Mouse (Mus musculus) MEL-GATA-1-ER (cell line): Measurements from ENCODE around the gene Ccdc185.

Experiments
- DNase-seq: peaks from one replicate; pipeline ENCODE4 v3.0.0-alpha.2; 2012; ENCODE audit warnings: low read depth; ENCODE audit errors: extremely low read depth

Gene Ccdc185

GRCm38 (mm10) chr1:182747834-182748233 is 1.1 kb downstream of the Ccdc185 start:
- no peak for DNase-seq

DNA sequence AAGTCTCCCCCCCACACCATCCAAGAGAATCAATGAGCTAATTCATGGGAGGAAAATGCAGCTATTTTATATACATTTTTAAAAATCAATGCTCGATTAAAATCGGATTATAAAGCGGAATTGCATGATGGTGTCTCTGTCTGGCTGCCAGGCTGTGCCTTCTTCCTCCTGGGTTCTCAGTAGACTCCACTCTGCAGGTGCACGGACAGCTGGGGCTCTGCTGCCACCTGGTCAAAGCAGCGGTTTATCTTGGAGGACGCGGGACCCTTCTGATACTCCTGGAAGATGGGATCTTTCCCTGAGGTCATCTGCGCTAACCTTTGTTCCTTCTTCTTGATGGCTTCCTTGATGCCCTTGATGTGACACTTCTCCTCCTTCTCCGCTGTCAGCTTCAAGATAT is 1.9 kb downstream of the Ccdc185 start:
- no peak for DNase-seq

DNA sequence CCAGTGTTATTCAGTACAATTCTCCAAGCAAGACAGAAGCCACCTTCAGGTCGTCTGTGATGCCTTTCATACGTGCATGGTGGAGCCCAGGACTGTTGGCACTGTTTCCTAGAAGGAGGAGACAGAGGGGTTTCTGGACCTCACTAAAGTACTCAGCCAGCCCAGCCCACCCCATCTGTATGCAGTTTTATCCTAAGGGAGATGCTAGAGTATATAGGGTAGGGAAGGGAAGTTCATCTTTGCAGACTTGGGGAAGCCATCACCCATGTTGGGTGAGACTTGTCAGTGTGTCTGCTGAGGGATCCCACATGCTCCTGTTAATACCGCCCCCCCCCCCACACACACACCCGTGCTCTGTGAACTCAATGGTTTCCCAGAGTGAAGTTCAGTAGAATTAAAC is 13.1 kb downstream of the Ccdc185 start:
- DNase-seq = no peak

- no peak for DNase-seq
Measured at GRCm38 (mm10) chr1:182732695-182733094, 16.3 kb downstream of the Ccdc185 start.

DNA sequence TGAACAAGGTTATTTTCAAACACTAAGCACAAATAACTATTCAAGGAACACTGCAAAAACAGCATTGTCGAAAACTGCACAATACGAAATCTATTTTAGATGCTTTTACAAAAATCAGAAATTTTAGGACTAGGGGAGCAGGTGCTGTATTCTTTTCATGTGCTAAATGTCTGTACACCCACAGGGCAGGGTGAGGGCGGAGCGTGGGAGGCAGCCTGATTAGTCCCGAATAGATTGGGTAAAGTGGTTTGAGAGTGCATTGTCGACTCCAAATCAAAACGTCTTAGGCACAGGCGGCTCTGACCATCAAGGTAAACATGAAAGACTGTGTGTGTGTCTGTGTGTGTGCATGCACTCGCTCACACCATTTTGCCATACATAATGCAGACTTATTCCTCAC is 20.0 kb downstream of the Ccdc185 start:
- no peak for DNase-seq

- no peak for DNase-seq
Measured at GRCm38 (mm10) chr1:182727541-182727940, 21.4 kb downstream of the Ccdc185 start.

DNA sequence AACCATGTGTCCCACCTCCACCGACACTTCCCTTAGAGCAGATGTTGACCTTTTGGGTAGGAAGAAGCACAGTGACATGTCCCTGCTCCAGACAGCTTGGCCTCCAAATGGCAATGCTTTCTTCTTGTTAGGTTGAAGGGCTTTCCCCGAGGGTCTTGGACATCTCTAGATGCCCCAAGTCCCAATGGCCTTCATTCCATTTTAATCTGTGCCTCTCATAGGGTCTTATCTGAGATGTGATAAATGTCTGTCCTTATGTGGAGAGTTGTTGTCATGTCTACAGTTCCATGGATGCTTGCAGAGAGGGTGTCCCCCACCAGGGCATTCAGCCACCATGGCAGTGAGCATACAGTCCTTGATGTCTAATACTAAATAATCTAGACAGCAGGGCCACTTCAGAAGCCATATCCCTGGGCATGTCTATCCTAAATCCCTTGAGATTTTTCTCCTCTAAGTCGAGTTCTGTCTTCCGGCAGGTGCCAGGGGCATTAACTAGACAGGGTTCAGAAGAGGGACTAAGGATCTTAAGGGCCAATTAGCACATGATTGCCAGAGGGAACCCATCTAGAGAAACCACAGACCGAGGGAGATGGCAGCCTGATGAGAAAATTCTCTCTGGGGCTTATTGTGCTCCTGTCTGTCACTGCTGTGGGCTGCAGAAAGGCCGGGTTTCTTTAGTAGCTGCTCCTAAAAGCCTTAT is 34.6 kb downstream of the Ccdc185 start:
- DNase-seq = no peak

- no peak for DNase-seq
Measured at GRCm38 (mm10) chr1:182711360-182711933, 37.5 kb downstream of the Ccdc185 start.

- no peak for DNase-seq
Measured at GRCm38 (mm10) chr1:182707459-182707858, 41.5 kb downstream of the Ccdc185 start.

DNA sequence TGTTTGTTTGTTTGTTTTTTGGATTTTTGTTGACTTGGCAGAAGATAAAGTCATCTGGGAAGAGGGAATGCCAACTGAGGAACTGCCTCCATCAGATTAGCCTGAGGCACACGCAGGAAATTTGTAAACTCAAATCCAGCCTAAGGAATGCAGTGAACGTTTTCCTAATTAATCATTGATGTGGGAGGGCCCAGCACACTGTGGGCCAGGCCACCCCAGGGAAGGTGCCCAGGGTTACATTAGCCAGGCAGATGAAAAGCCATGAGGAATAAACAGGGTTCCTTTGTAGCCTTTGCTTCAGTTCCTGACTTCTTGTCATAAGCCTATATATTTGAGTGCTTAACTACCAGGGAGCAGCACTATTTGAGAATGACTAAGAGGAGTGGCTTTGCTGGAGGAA is 44.1 kb downstream of the Ccdc185 start:
- DNase-seq = no peak

DNA sequence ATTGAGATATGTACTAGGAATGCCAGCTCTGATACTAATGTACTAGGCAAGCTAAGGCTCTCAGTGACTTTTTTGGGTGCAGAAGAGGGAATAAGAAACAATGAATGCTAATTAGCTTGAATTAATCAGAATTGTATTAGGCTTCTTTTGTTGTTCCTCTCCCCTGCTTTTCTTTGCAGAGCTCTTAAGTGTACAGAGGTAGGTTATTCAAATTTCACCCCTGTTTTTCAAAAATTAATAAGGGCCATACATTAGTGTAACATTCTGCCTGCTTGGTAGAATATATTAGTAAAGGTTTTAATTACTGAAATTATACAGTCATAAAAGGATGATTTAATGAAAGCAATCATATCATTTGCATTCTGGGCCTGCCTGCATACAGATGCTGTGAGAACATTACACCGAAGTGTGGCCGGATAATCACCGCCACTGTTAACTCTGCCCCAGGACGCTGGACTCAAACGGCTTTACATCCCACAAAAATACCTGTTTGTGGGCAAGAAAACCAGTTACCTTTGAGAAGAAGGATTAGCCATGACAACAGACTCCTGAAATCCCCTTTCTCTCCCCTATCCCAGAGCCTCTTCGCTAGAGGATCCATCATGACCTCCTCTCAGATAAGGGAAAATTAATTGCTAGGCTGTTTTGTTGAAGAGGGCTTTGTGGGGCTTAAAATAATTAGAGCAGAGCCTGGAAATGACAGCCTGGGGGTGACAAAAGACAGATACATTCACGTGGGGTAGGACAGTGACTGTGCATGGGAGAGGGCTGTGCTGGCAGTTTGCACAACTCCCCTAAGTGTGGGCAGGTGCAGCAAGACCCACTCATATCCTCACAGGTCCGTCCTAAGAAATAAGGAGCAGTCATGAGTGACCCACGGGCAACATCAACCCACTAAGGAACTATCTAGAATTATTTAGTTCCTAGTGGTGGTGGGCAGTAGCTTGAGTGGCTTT is 49.3 kb downstream of the Ccdc185 start:
- DNase-seq = no peak
